Mouse (Mus musculus) urinary bladder, postnatal 36 days (tissue): Measurements from ENCODE around the gene Pde6c.

Source experiments
- DNase-seq, 2 experiments: peaks; one replicate each; pipeline ENCODE4 v3.0.0; 2022; ENCODE audit warnings: low spot score in 2 of 2, mixed read lengths in 1 of 2

Pde6c gene

DNA sequence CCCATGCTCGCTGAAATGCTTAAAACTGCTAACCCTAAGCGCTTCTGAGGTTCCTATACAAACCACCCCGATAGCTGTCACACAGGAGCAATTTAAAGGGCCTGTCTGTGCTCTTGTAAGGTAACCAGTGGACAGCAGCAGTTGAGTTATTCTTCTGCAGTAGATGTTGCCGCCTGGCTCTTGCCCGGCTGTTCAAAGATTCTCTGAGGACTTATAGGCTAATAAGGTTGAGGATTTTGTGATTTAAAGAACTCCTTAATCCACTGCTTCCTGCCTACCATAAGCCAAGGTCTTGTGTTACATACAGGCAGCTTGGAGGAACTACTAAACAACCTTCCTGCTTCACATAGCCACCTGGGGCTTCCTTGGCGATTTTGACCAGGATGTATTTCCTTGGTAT, at the start of gene Pde6c:
Gene Pde6c, plus strand, starts transcription at position 301 of the 400 bp plus-strand sequence.
- DNase-seq: no peak

- peak in 1 of 2 experiments; percentile 15 for DNase-seq
Observed at GRCm38 (mm10) chr19:38082931-38083525, 49.6 kb upstream of the Pde6c start.

- DNase-seq: no peak
Observed at GRCm38 (mm10) chr19:38085841-38086240, 46.7 kb upstream of the Pde6c start.

GRCm38 (mm10) chr19:38086948-38087551, 45.5 kb upstream of the Pde6c start:
- peak; percentile 18 to 68 for DNase-seq

- DNase-seq: no peak
Observed at GRCm38 (mm10) chr19:38089358-38089757, 43.2 kb upstream of the Pde6c start.

DNA sequence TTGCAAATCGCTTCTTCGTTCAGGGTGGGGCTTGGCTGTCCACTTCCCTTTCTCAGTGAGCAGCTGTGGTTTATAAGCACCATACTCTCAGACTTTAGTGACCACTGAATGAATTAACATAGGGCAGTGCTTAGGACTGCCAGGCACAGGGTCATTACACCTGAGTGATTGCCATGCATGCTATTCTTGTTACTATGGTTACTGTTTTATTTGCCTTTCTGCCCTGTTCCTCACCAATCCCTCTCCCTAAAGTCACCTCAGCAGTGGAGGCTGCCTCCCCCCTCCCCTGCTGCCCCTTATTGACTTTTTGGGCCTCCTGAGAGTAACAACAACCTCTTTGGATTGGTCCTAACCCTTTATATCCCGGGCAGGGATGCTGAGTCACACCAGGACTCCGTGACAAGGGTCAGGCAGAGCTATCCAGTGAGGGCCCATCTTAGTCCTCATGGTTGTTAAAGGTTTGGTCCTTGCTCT, 41.0 kb upstream of the Pde6c start:
- no peak for DNase-seq

GRCm38 (mm10) chr19:38096231-38096630, 36.4 kb upstream of the Pde6c start:
- DNase-seq: no peak

- DNase-seq: peak; percentile 42 to 69
Observed at GRCm38 (mm10) chr19:38096858-38097758, 35.5 kb upstream of the Pde6c start, which contains the start of gene Ffar4. TSS of gene Ffar4 (plus strand) at chr19:38097071.

- no peak for DNase-seq
Observed at GRCm38 (mm10) chr19:38107871-38108270, 24.7 kb upstream of the Pde6c start.

- DNase-seq: no peak
Observed at GRCm38 (mm10) chr19:38109506-38110242, 22.9 kb upstream of the Pde6c start.

DNA sequence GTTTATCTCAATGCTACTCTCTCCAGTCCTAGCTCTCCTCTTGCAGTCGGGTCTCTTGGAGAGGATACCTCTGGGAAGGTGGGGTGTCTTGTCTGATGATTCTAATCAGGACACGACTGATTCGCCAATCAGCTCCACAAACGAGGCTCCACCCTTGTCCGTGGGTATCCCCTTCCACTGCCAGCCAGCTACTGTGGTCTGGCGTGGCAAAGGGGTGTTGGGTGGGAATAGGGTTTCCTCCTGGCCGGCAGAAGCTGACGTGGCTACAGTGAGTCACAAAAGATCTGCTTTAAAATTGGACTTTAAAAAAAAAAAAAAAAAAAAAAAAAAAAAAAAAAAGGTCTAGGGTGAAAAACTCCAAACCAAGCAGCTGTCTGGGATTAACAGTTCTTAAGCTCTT, 21.5 kb upstream of the Pde6c start:
- no peak for DNase-seq

- DNase-seq: no peak
Observed at GRCm38 (mm10) chr19:38112575-38112974, 20.0 kb upstream of the Pde6c start.

DNA sequence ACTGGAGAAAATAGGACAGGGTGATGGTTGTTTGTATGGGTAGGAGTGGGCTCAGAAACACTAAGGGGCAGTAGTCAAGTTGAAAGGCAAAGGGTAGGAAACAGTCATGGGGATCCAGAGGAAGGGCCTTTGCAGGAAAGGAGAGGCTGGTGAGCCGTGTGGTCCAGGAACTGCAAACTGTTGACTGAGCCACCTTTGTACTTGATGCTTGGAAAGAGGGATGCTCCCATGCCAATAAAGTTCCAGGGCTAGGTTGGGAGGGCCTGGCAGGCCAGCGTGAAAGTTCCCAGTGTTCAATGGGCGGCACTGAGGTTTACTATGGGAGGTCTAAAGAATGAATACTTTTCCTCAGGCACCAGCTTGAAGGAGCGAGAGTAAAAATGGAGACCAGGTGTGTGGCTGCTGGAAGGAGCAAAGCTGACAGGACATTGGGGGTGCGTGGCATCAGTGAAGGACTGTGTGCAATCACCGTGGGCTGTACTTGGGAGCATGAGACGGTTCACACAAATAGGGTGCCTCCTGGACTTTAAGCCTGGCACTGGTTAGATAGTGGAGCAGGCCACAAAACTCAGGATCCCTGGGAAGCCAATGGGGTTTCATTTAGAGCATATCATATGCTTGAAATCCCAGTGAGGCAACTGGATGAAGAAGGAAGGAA, 17.6 kb upstream of the Pde6c start:
- no peak for DNase-seq

GRCm38 (mm10) chr19:38120123-38120760, 12.3 kb upstream of the Pde6c start:
- DNase-seq: no peak

DNA sequence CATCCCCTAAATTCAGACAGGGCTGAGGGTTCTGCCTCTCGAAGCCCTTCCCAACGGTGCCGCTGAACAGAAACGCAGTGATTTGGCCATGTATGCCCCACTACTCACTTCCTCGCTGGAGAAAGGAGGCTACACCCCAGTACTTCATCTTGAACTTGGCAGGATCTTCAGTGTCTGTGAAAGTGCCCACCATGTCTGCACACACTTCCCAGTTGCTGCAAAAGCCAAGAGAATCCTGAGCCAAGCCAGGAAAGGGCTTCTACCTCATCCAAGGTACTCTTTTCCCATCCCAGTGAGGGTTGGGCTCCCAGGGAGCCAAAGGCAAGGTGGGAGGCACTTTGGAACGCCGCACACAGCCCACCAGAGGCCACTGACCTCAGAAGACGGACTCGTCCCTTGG, 8.7 kb upstream of the Pde6c start:
- DNase-seq: no peak

DNA sequence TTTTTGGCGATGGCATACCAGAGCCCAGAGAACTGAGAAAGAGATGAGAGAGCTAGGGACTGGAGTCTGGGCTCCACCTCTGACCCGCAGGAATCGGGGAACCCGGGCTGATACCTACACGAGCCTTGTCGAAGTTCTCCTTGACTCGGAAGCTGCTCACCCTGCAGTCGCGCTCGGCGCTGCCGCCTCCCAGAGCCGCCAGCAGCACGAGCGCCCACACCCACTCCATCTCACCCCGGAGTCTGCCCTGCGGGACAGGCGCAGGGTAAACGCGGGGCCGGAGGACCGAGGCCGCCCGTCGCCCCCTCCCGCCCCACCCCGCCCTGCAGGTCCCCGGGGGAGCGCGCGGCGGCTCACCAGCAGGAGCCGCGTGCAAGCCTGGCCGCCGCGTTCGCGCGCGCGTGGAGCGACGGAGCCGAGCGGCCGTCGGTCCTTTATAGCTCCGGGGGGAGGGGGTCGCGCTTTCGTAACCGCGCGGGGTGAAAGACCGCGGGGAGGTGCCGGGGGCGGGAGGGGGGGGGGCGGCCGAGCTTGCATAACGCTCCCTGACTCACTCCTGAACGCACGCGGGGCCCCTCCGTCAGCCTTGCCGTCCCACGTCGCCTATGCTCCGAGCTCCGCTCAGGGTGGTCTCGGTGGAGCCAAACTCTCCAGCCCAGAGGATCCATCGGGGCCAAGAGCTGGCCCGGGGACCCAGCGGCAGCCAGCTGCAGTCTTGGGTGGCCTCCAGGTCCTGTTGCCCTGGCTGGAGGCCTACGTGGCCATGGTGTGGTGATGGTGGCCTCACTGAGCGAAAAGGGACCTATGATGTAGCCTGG, 8.0 kb upstream of the Pde6c start:
- peak; percentile 21 to 37 for DNase-seq

GRCm38 (mm10) chr19:38125219-38125610, 7.4 kb upstream of the Pde6c start, which contains the start of gene Rbp4:
TSS of gene Rbp4 (minus strand) at chr19:38125281.
- no peak for DNase-seq

GRCm38 (mm10) chr19:38126656-38127055, 5.9 kb upstream of the Pde6c start:
- DNase-seq: no peak

GRCm38 (mm10) chr19:38133986-38134385, 1.4 kb downstream of the Pde6c start:
- DNase-seq: no peak

GRCm38 (mm10) chr19:38134806-38135205, 2.2 kb downstream of the Pde6c start:
- DNase-seq: no peak
